Mouse (Mus musculus) cerebellum, postnatal 25 days (tissue): ENCODE measurements around the gene Asb4.

ENCODE experiments used
- DNase-seq, 2 experiments: peaks; one replicate each; pipeline ENCODE4 v3.0.0; 2021; ENCODE audit warnings: mixed read lengths in 2 of 2

The Asb4 gene

GRCm38 (mm10) chr6:5394971-5395370 is 11.8 kb downstream of the Asb4 start:
- no peak for DNase-seq

- DNase-seq = no peak
Measured at GRCm38 (mm10) chr6:5396797-5397196, 13.6 kb downstream of the Asb4 start.

- peak; percentile 49 to 71 for DNase-seq
Measured at GRCm38 (mm10) chr6:5401394-5401793, 18.2 kb downstream of the Asb4 start.

GRCm38 (mm10) chr6:5403095-5403815 is 20.1 kb downstream of the Asb4 start:
- DNase-seq = no peak

- DNase-seq = no peak
Measured at GRCm38 (mm10) chr6:5404016-5404415, 20.8 kb downstream of the Asb4 start.

- no peak for DNase-seq
Measured at GRCm38 (mm10) chr6:5408451-5409177, 25.4 kb downstream of the Asb4 start.

- DNase-seq = no peak
Measured at GRCm38 (mm10) chr6:5409676-5410075, 26.5 kb downstream of the Asb4 start.

- DNase-seq = peak; percentile 47 to 73
Measured at GRCm38 (mm10) chr6:5410697-5411391, 27.7 kb downstream of the Asb4 start.

GRCm38 (mm10) chr6:5413282-5413681 is 30.1 kb downstream of the Asb4 start:
- DNase-seq = peak in 1 of 2 experiments; percentile 28

GRCm38 (mm10) chr6:5421442-5421841 is 38.3 kb downstream of the Asb4 start:
- no peak for DNase-seq

- DNase-seq = no peak
Measured at GRCm38 (mm10) chr6:5422386-5422785, 39.2 kb downstream of the Asb4 start.

- DNase-seq = no peak
Measured at GRCm38 (mm10) chr6:5423594-5423993, 40.4 kb downstream of the Asb4 start.

GRCm38 (mm10) chr6:5427033-5427432 is 43.8 kb downstream of the Asb4 start:
- DNase-seq = no peak

GRCm38 (mm10) chr6:5429562-5429961 is 46.4 kb downstream of the Asb4 start:
- DNase-seq = no peak

- no peak for DNase-seq
Measured at GRCm38 (mm10) chr6:5429982-5430550, 46.9 kb downstream of the Asb4 start.

GRCm38 (mm10) chr6:5433887-5434286 is 50.7 kb downstream of the Asb4 start:
- no peak for DNase-seq

- no peak for DNase-seq
Measured at GRCm38 (mm10) chr6:5437757-5438156, 54.6 kb downstream of the Asb4 start.

GRCm38 (mm10) chr6:5441221-5441620 is 58.0 kb downstream of the Asb4 start:
- no peak for DNase-seq

GRCm38 (mm10) chr6:5442316-5443085 is 59.3 kb downstream of the Asb4 start:
- DNase-seq = peak in 1 of 2 experiments; percentile 7

- DNase-seq = no peak
Measured at GRCm38 (mm10) chr6:5443104-5443863, 60.1 kb downstream of the Asb4 start.

GRCm38 (mm10) chr6:5444331-5444898 is 61.2 kb downstream of the Asb4 start:
- no peak for DNase-seq
